Mouse (Mus musculus) embryo, embryonic 11.5 days (tissue): ENCODE measurements around the gene Gm14410.
"Not testable (repeated sequence)": the region's sequence is repeated elsewhere in the genome, so short reads cannot be mapped to it uniquely, and the experiment has no call there.

Source experiments
- DNase-seq: peaks from one replicate; pipeline ENCODE4 v3.0.0-alpha.2; 2012; ENCODE audit warnings: low read depth, low spot score

The Gm14410 gene

DNA sequence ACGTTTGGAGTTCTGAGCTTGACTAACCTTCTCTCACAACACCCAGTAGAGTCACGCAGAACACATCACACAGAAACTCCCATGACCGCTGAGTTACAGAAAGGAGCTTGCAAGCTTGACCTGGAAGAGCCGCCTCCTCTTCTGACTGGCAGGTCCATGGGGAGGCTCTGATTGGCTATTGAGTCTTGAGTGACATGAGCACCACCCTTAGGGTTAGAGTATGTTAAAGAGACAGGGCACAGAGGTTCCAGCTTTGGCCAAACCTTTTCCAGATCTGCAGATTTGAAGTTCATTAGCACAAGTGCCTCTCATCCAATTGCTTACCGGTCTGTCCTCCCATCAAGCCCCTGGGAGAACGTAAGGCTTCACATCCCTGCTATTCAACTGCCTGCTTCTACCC lies at the start of gene Gm14410:
Gene Gm14410 (minus strand): TSS at position 81 of the 400 bp plus-strand sequence.
- DNase-seq: not testable (repeated sequence)

DNA sequence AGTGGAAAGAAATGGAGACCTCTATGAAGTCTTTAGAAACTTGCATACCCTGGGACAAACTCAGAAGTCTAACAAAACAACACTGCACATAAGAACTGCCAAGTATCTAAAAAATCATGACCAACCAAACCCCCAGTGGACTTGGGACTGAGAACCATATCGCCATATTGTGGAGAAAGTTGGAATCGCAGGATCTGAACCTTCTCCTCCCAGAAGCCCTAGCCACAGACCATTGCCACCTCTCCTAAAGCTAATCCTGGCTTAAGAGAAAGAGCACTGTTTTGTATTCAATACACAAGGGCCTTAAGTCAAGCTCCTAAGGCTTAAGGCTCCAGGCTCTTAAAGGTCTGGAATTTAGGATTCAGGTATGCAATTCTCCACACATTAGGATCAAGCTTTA lies 41.2 kb upstream of the Gm14410 start:
- DNase-seq: not testable (repeated sequence)

DNA sequence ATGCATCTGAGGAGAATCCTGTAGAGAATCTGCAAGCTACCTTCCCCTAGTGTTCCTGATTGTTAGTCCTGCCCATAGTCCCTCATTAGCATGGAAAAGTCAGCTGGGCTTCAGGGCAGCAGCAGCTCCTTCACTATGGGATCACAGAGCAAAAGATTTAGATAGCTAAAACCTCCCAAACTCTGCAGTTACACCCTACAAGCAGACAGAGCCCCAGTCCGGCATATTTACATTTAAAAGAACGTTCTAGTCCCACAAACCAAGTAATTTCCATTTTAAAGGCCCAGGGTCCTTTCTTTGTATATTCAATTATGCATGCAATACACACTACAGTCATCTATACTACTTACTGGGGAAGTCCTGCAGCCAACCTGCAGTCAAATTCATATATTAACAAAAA lies 24.2 kb upstream of the Gm14410 start:
- DNase-seq: not testable (repeated sequence)

DNA sequence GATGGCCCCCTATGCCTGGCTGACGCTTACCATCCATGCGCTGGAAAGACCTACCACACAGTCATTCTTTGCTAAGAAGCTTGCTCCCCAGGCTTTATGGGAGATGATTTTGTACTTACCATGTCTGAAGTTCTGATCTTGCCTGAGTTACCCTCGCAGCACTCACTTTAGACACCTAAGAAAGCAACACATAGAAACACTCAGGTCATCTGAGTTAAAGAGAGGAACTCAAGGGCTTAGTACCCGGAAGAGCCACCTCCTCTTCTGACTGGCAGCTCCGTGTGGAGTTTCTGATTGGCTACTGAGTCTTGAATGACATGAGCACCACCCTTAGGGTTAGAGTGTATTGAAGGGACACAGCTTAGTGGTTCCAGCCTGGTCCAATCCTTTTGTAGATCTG lies 33.5 kb downstream of the Gm14410 start:
- DNase-seq: not testable (repeated sequence)
